Mouse (Mus musculus) kidney, adult 2 months (tissue): ENCODE results near the gene Jup. TPM values are rescaled to one million over a fixed set of nuclear protein-coding genes. Genes with fewer than 3 reads are reported as not detected.

Experiments
- DNase-seq: peaks from one replicate; pipeline ENCODE4 v3.0.0; 2021
- H3K27ac ChIP-seq: fragments of 200-500 bp; 2 replicates; pipeline ENCODE4 v1.5.1; 2012; ENCODE audit warnings: low read depth, low read length, control low read depth, inconsistent platforms; ENCODE audit not compliant: insufficient read depth
- H3K27me3 ChIP-seq: fragments of 200-500 bp; replicated peaks from 2 replicates; pipeline ENCODE4 v1.6.1; 2012; ENCODE audit warnings: mild to moderate bottlenecking, moderate library complexity, low read length, inconsistent platforms; ENCODE audit not compliant: control insufficient read depth, insufficient read depth
- H3K36me3 ChIP-seq: fragments of 200-500 bp; 2 replicates; pipeline ENCODE4 v1.6.1; 2012; ENCODE audit warnings: mild to moderate bottlenecking, moderate library complexity, low read length, inconsistent platforms; ENCODE audit not compliant: control insufficient read depth, insufficient read depth
- H3K4me1 ChIP-seq: fragments of 200-500 bp; 2 replicates; pipeline ENCODE4 v1.6.1; 2011; ENCODE audit warnings: low read length; ENCODE audit not compliant: control insufficient read depth, insufficient read depth
- H3K4me3 ChIP-seq: fragments of 200-500 bp; 2 replicates; pipeline ENCODE4 v1.5.1; 2011; ENCODE audit warnings: mild to moderate bottlenecking, low read depth, low read length, control low read depth; ENCODE audit not compliant: insufficient read depth
- CTCF ChIP-seq: fragments of 200-500 bp; conservative IDR thresholded peaks from 2 replicates; pipeline ENCODE4 v1.5.1; 2011; ENCODE audit warnings: low read depth, mild to moderate bottlenecking, control low read depth, low read length, moderate library complexity, mixed read lengths; ENCODE audit not compliant: insufficient read depth, insufficient read length
- POLR2A ChIP-seq: fragments of 200-500 bp; IDR thresholded peaks from one replicate; pipeline ENCODE4 v1.6.1; 2011; ENCODE audit warnings: low read depth, low read length, control low read depth
- WGBS: fragments of 180-500 bp; shearing (Covaris S2); methylation state at CpG from one replicate; pipeline ENCODE4 v1.1.7; 2018; 5-methylcytosine and 5-hydroxymethylcytosine counted together
- polyA plus RNA-seq: library from polyadenylated mRNA; depleted of rRNA; stranded (reverse); fragments of >200 nt; gene quantifications from 2 replicates; pipeline ENCODE4 v1.2.3, GENCODE M21; 2012

The Jup gene
- polyA plus RNA-seq, 1 experiment = 220 TPM

- TF ChIP-seq POLR2A = no peak
- TF ChIP-seq CTCF = no peak
- Histone ChIP-seq H3K36me3 (no peaks in the 10 kb centered on the region), H3K27ac (no peak overlapping the region), H3K4me3 (no peak overlapping the region), H3K4me1 (no peaks in the 10 kb centered on the region), H3K27me3 (no peaks in the 10 kb centered on the region)
- 94% methylated on average over 7 of the region's 7 CpGs for WGBS
- DNase-seq = no peak
Observed at GRCm38 (mm10) chr11:100430052-100430451, 32.5 kb upstream of the Jup start.

- no peak for TF ChIP-seq CTCF
- no peak for TF ChIP-seq POLR2A
- no peak overlapping the region for H3K4me3 ChIP-seq
- no peak overlapping the region for H3K27ac ChIP-seq
- no peaks in the 10 kb centered on the region for H3K27me3 ChIP-seq
- WGBS = 34% methylated on average over 9 of the region's 9 CpGs
- H3K4me1 ChIP-seq = no peaks in the 10 kb centered on the region
- no peaks in the 10 kb centered on the region for H3K36me3 ChIP-seq
- DNase-seq = no peak
Observed at GRCm38 (mm10) chr11:100428612-100429199, 31.1 kb upstream of the Jup start.

- no peak for DNase-seq
- no peak overlapping the region for H3K27ac ChIP-seq
- 77% methylated on average over 3 of the region's 3 CpGs for WGBS
- H3K4me3 ChIP-seq = no peak overlapping the region
- H3K36me3 ChIP-seq = no peaks in the 10 kb centered on the region
- no peaks in the 10 kb centered on the region for H3K4me1 ChIP-seq
- TF ChIP-seq POLR2A (no peak), CTCF (no peak)
- H3K27me3 ChIP-seq = no peaks in the 10 kb centered on the region
Observed at GRCm38 (mm10) chr11:100426820-100427219, 29.3 kb upstream of the Jup start.

- Histone ChIP-seq H3K36me3 (no peaks in the 10 kb centered on the region), H3K4me1 (no peaks in the 10 kb centered on the region), H3K4me3 (no peak overlapping the region), H3K27me3 (no peaks in the 10 kb centered on the region), H3K27ac (no peak overlapping the region)
- peak; percentile 81 for DNase-seq
- 44% methylated on average over 7 of the region's 7 CpGs for WGBS
- TF ChIP-seq POLR2A = no peak
- TF ChIP-seq CTCF = peak; percentile 86
Observed at GRCm38 (mm10) chr11:100425851-100426250, 28.3 kb upstream of the Jup start.

- TF ChIP-seq CTCF = no peak
- TF ChIP-seq POLR2A = no peak
- DNase-seq = no peak
- Histone ChIP-seq H3K4me1 (no peaks in the 10 kb centered on the region), H3K4me3 (no peak overlapping the region), H3K27ac (no peak overlapping the region), H3K36me3 (no peaks in the 10 kb centered on the region), H3K27me3 (no peaks in the 10 kb centered on the region)
- WGBS = 95% methylated on average over 7 of the region's 7 CpGs
Observed at GRCm38 (mm10) chr11:100423836-100424235, 26.3 kb upstream of the Jup start.

- no peaks in the 10 kb centered on the region for H3K36me3 ChIP-seq
- no peaks in the 10 kb centered on the region for H3K27me3 ChIP-seq
- no peaks in the 10 kb centered on the region for H3K4me1 ChIP-seq
- H3K27ac ChIP-seq = no peak overlapping the region
- 34% methylated on average over 8 of the region's 8 CpGs for WGBS
- no peak for DNase-seq
- no peak for TF ChIP-seq POLR2A
- TF ChIP-seq CTCF = no peak
- no peak overlapping the region for H3K4me3 ChIP-seq
Observed at GRCm38 (mm10) chr11:100421537-100421936, 24.0 kb upstream of the Jup start.

- Histone ChIP-seq H3K27me3 (no peaks in the 10 kb centered on the region), H3K4me1 (no peaks in the 10 kb centered on the region), H3K36me3 (no peaks in the 10 kb centered on the region), H3K27ac (peak within 1 kb of the TSS; percentile 51), H3K4me3 (peak within 1 kb of the TSS; percentile 72)
- 7% methylated on average over 31 of the region's 31 CpGs for WGBS
- peak; percentile 51 for DNase-seq
- TF ChIP-seq POLR2A (no peak), CTCF (no peak)
Observed at GRCm38 (mm10) chr11:100414914-100415822, 17.6 kb upstream of the Jup start, which contains the start of gene Fkbp10. Fkbp10 (plus strand) TSS chr11:100415697.
